Mouse (Mus musculus) limb, embryonic 10.5 days (tissue): ENCODE data around the gene Magoh. TPM values are rescaled to one million over a fixed set of nuclear protein-coding genes. Genes with fewer than 3 reads are reported as not detected.
A peak's percentile ranks its signal among the peaks of the same experiment; 100 is the strongest.

Source experiments
- DNase-seq: peaks from one replicate; pipeline ENCODE4 v3.0.0-alpha.2; 2017; ENCODE audit warnings: low spot score
- H3K27ac ChIP-seq: fragments of 300-500 bp; sonication (generic); 2 replicates; pipeline ENCODE4 v1.5.1; 2016; ENCODE audit warnings: mild to moderate bottlenecking
- H3K27me3 ChIP-seq: fragments of 300-500 bp; sonication (generic); 2 replicates; pipeline ENCODE4 v1.6.1; 2016; ENCODE audit warnings: low read depth, mild to moderate bottlenecking; ENCODE audit not compliant: poor library complexity, severe bottlenecking
- H3K36me3 ChIP-seq: fragments of 300-500 bp; sonication (generic); 2 replicates; pipeline ENCODE4 v1.6.1; 2016; ENCODE audit warnings: mild to moderate bottlenecking, moderate library complexity
- H3K4me1 ChIP-seq: fragments of 300-500 bp; sonication (generic); 2 replicates; pipeline ENCODE4 v1.6.1; 2016
- H3K4me3 ChIP-seq: fragments of 300-500 bp; sonication (generic); 2 replicates; pipeline ENCODE4 v1.5.1; 2016; ENCODE audit warnings: mild to moderate bottlenecking, moderate library complexity
- H3K9me3 ChIP-seq: fragments of 300-500 bp; sonication (generic); replicated peaks from 2 replicates; pipeline ENCODE4 v1.6.1; 2016; ENCODE audit warnings: mild to moderate bottlenecking
- WGBS: fragments of 180-500 bp; shearing (Covaris S2); methylation state at CpG from one replicate; pipeline ENCODE4 v1.1.7; 2016; 5-methylcytosine and 5-hydroxymethylcytosine counted together
- polyA plus RNA-seq: library from polyadenylated mRNA; unstranded; fragments of >200 nt; fragmentation: Nextera tagmentation; extraction: Ambion mirVana; gene quantifications from 2 replicates; pipeline ENCODE4 v1.2.1, GENCODE M21; 2016

Magoh gene
- 242 and 271 TPM in 2 replicates for polyA plus RNA-seq

GRCm38 (mm10) chr4:107879254-107880050 is at the start of gene Magoh:
TSS of gene Magoh (plus strand) at chr4:107879755.
- Histone ChIP-seq H3K4me1 (peaks cover 15% of the 10 kb centered on the region), H3K27me3 (no peaks in the 10 kb centered on the region), H3K4me3 (peak within 1 kb of the TSS; percentile 73), H3K27ac (peak within 1 kb of the TSS; percentile 87), H3K36me3 (peaks cover 35% of the 10 kb centered on the region), H3K9me3 (no peaks in the 10 kb centered on the region)
- DNase-seq: peak; percentile 95
- 4% methylated on average over 48 of the region's 48 CpGs for WGBS

DNA sequence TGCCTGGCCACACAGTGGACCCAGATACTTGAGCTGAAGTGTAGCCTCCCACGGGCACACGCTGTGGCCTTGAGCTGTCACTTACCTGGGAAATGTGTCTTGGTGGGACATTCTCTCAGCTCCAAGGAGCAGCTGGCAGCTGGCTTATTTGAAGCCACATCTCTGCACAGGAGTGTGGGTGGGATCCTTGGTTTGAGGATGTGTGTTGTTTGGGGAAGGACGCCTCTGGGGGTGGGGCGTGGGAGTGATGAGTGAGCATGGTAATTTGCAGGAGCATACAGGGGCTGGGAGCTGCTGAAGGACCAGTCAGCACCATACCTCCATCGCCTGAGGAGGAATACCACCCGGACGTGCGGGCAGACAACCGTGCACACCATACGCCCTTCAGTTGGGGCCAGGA is 49.4 kb upstream of the Magoh start:
- 82% methylated on average over 10 of the region's 10 CpGs for WGBS
- no peak for DNase-seq
- Histone ChIP-seq H3K27me3 (no peaks in the 10 kb centered on the region), H3K36me3 (peaks cover 9% of the 10 kb centered on the region; the same call in 1 of the 2 replicates), H3K4me1 (peaks cover 30% of the 10 kb centered on the region), H3K27ac (no peak overlapping the region), H3K9me3 (no peaks in the 10 kb centered on the region), H3K4me3 (no peak overlapping the region)

DNA sequence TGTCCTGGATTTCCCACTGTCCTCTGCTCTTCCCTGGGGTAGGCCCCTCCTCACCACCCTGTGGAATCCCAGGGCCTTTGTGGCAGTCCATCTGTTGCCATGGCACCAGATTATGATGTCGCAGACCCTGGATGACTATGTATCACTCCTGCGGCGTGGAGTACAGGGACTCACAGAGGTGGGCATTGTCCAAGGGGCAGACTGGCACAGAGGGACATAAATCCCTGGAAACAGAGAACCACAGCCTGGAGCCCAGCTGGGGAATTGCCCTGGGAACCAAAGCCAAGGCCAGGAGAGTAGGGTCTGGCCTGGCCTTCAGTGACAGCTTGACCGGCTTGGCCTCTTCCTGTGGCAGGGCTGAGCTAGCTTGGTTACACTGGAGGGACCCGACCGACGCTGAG is 48.7 kb upstream of the Magoh start:
- Histone ChIP-seq H3K27ac (no peak overlapping the region; the same call in 1 of the 2 replicates), H3K4me3 (no peak overlapping the region), H3K4me1 (peaks cover 33% of the 10 kb centered on the region), H3K27me3 (no peaks in the 10 kb centered on the region), H3K36me3 (peaks cover 11% of the 10 kb centered on the region), H3K9me3 (no peaks in the 10 kb centered on the region)
- 82% methylated on average over 7 of the region's 7 CpGs for WGBS
- DNase-seq: no peak

DNA sequence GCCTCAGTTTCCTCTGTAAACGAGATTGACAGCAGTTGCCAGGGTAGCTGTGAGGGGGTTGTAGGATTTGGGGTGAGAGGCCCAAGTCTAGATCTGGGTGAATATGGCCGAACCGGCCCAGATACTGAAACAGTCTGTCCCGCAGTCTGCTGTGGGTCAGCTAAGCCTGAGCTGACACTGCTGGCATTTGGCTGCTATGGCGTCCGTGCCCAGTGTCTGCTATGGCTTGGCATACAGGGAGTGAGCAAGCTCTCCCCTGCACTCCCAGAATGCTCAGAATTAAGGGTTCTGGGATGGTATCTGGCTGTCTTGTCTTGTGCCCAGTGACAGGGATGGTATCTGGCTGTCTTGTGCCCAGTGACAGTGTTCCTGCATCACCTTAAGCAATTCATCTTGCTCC is 47.9 kb upstream of the Magoh start:
- no peak for DNase-seq
- H3K4me1 ChIP-seq: peaks cover 41% of the 10 kb centered on the region
- 93% methylated on average over 6 of the region's 6 CpGs for WGBS
- H3K9me3 ChIP-seq: no peaks in the 10 kb centered on the region
- no peak overlapping the region for H3K4me3 ChIP-seq
- peaks cover 18% of the 10 kb centered on the region for H3K36me3 ChIP-seq
- no peaks in the 10 kb centered on the region for H3K27me3 ChIP-seq
- H3K27ac ChIP-seq: no peak overlapping the region

DNA sequence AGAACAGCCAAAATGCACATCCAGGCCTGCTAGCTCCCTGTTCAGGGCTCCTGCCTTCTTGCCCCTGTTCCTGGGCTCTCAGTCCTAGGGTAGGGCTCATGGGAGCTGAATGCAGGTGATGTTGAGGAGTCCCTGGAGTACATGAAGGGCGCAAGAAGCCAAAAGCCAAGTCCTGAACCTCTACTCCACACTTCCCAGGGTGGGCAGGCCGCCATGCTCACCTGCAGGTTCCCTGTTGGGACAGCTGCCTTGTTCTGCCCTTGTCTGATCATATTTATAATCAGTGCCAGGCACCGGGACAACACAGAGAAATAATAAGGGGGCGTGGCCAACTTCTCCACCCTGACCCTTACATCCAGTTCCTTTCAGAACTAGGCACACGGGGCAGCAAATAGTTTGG is 46.0 kb upstream of the Magoh start:
- Histone ChIP-seq H3K27me3 (no peaks in the 10 kb centered on the region), H3K4me1 (peaks cover 40% of the 10 kb centered on the region), H3K9me3 (no peaks in the 10 kb centered on the region), H3K27ac (no peak overlapping the region), H3K4me3 (no peak overlapping the region), H3K36me3 (peaks cover 20% of the 10 kb centered on the region)
- DNase-seq: no peak
- 85% methylated on average over 5 of the region's 5 CpGs for WGBS

DNA sequence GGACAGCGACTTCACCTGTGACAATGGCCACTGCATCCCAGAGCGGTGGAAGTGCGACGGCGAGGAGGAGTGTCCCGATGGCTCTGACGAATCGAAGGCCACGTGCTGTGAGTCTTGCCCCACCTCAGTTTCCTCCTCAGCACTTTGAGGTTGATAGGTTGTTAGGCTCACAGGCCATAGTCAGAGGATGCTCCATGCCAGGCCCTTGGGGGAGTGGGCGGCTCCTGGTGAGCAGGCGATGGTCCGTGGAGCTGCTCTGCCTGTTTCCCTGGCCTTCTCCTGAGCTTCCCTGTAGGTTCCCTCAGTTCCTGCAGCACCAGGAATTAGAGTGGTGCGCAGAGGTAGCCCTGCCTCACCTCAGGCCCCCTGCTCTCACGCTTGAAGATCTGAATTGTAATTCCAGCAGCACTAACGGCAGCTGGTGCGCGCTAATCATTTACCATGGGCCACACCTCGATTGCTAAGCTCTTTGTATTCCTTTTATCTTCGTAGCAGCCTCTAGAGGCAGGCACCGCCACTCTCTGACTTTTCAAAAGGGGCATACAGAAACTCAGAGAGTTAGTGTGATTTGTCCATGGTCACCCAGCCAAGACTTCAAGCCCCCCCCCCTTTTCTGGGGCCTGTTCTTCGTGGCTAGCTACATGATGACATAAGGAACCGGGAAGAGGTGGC is 44.8 kb upstream of the Magoh start:
- Histone ChIP-seq H3K27me3 (no peaks in the 10 kb centered on the region), H3K9me3 (no peaks in the 10 kb centered on the region), H3K4me1 (peaks cover 28% of the 10 kb centered on the region), H3K36me3 (peaks cover 20% of the 10 kb centered on the region), H3K4me3 (no peak overlapping the region), H3K27ac (no peak overlapping the region)
- WGBS: 67% methylated on average over 22 of the region's 22 CpGs
- DNase-seq: no peak

DNA sequence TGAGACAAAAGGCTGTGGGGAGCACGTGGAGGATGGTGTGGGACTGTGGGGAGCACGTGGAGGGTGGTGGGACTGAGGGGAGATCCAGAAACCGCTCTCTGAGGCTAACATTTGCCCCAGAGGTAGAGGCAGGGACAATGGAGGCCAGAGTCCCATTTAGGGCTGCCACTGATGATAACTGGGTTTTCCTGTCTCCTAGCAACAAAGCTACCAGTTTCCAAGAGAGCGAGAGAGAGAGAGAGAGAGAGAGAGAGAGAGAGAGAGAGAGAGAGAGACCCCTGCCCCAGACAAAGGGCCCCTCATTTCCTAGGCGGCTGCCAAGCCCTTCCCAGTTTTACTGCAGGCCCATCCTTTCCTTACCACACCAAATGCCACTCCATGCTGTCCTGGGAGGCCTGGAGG is 44.0 kb upstream of the Magoh start:
- 0 out of 2 replicates have a peak overlapping the region, but pooled peaks have one; percentile 12 for H3K27ac ChIP-seq
- DNase-seq: no peak
- no peaks in the 10 kb centered on the region for H3K9me3 ChIP-seq
- peaks cover 23% of the 10 kb centered on the region for H3K4me1 ChIP-seq
- no peak overlapping the region for H3K4me3 ChIP-seq
- WGBS: 64% methylated on average over 5 of the region's 5 CpGs
- no peaks in the 10 kb centered on the region for H3K27me3 ChIP-seq
- peaks cover 20% of the 10 kb centered on the region for H3K36me3 ChIP-seq

DNA sequence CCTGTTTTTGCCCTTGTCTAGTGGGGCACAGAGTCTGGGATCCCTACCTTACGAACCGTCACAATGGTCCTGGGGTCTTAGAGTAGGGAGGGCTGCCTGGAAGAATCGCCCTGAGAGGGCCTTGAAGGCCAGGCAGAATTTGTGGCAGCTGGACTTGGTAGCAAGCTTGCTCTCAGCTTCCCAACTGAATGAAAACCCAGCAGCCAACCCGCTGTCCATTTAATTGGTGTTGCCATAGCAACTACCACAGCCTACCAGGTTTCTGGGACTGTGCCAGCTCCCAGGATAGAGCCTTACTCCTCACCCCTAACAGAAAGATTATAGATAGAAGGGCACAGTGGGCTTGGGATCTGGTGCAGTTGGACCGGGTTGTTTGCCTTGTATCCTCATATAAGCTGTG is 42.8 kb upstream of the Magoh start:
- Histone ChIP-seq H3K4me1 (peaks cover 14% of the 10 kb centered on the region; the same call in 1 of the 2 replicates), H3K36me3 (peaks cover 20% of the 10 kb centered on the region), H3K27ac (no peak overlapping the region), H3K27me3 (no peaks in the 10 kb centered on the region), H3K4me3 (no peak overlapping the region), H3K9me3 (no peaks in the 10 kb centered on the region)
- DNase-seq: no peak
- WGBS: 86% methylated on average over 5 of the region's 5 CpGs

DNA sequence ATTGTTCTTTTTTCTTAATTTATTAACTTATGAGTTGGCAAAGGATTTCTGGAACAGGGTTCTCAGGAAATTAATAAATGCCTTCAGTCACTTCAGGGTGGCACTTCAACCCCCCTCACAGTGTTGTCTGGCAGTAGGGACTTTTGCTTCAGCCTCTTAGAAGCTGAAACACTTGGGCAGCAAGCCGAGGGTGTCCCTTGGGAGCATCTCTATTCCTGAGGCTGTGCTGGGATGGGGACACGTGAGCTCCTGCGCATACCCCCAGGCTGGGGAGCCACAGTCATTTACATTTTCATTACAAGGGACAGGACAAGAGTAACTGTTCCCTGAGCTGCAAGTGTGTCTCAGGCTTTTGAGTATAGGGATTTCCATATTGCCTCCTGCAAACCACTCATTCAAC is 41.6 kb upstream of the Magoh start:
- H3K4me1 ChIP-seq: peaks cover 14% of the 10 kb centered on the region; the same call in 1 of the 2 replicates
- DNase-seq: no peak
- peaks cover 20% of the 10 kb centered on the region for H3K36me3 ChIP-seq
- no peak overlapping the region for H3K27ac ChIP-seq
- no peaks in the 10 kb centered on the region for H3K27me3 ChIP-seq
- no peak overlapping the region for H3K4me3 ChIP-seq
- H3K9me3 ChIP-seq: no peaks in the 10 kb centered on the region
- WGBS: 79% methylated on average over 3 of the region's 3 CpGs

- no peaks in the 10 kb centered on the region for H3K9me3 ChIP-seq
- peaks cover 13% of the 10 kb centered on the region for H3K36me3 ChIP-seq
- H3K27me3 ChIP-seq: peaks cover 28% of the 10 kb centered on the region
- H3K4me1 ChIP-seq: peaks cover 10% of the 10 kb centered on the region
- no peak for DNase-seq
- H3K27ac ChIP-seq: no peak overlapping the region
- 89% methylated on average over 8 of the region's 8 CpGs for WGBS
- no peak overlapping the region for H3K4me3 ChIP-seq
Observed at GRCm38 (mm10) chr4:107843687-107844086, 35.9 kb upstream of the Magoh start.

GRCm38 (mm10) chr4:107844971-107845370 is 34.6 kb upstream of the Magoh start:
- Histone ChIP-seq H3K4me1 (peaks cover 10% of the 10 kb centered on the region), H3K27me3 (peaks cover 28% of the 10 kb centered on the region), H3K4me3 (no peak overlapping the region), H3K9me3 (no peaks in the 10 kb centered on the region), H3K36me3 (peaks cover 13% of the 10 kb centered on the region), H3K27ac (no peak overlapping the region)
- DNase-seq: peak; percentile 92
- 6% methylated on average over 10 of the region's 10 CpGs for WGBS

GRCm38 (mm10) chr4:107846795-107847194 is 32.8 kb upstream of the Magoh start:
- Histone ChIP-seq H3K27me3 (peaks cover 28% of the 10 kb centered on the region), H3K4me1 (peaks cover 14% of the 10 kb centered on the region), H3K36me3 (peaks cover 17% of the 10 kb centered on the region), H3K9me3 (no peaks in the 10 kb centered on the region), H3K4me3 (no peak overlapping the region), H3K27ac (no peak overlapping the region)
- no peak for DNase-seq
- 73% methylated on average over 7 of the region's 7 CpGs for WGBS

GRCm38 (mm10) chr4:107848546-107848945 is 31.0 kb upstream of the Magoh start:
- Histone ChIP-seq H3K4me1 (peaks cover 14% of the 10 kb centered on the region), H3K27me3 (peaks cover 28% of the 10 kb centered on the region), H3K4me3 (no peak overlapping the region), H3K9me3 (no peaks in the 10 kb centered on the region), H3K36me3 (peaks cover 13% of the 10 kb centered on the region), H3K27ac (no peak overlapping the region)
- DNase-seq: no peak
- 88% methylated on average over 5 of the region's 5 CpGs for WGBS
